Mouse (Mus musculus) B cell, adult (primary cell): Measurements from ENCODE around the gene Rps25. TPM values are rescaled to one million over a fixed set of nuclear protein-coding genes. Genes with fewer than 3 reads are reported as not detected.

ENCODE experiments used
- total RNA-seq: library from RNA; stranded (reverse); gene quantifications from 4 replicates; pipeline ENCODE4 v1.2.4, GENCODE M21; 2023; ENCODE audit not compliant: inconsistent age

The Rps25 gene
- 2,496 to 2,635 TPM (median 2,511 TPM) in 4 replicates for total RNA-seq

DNA sequence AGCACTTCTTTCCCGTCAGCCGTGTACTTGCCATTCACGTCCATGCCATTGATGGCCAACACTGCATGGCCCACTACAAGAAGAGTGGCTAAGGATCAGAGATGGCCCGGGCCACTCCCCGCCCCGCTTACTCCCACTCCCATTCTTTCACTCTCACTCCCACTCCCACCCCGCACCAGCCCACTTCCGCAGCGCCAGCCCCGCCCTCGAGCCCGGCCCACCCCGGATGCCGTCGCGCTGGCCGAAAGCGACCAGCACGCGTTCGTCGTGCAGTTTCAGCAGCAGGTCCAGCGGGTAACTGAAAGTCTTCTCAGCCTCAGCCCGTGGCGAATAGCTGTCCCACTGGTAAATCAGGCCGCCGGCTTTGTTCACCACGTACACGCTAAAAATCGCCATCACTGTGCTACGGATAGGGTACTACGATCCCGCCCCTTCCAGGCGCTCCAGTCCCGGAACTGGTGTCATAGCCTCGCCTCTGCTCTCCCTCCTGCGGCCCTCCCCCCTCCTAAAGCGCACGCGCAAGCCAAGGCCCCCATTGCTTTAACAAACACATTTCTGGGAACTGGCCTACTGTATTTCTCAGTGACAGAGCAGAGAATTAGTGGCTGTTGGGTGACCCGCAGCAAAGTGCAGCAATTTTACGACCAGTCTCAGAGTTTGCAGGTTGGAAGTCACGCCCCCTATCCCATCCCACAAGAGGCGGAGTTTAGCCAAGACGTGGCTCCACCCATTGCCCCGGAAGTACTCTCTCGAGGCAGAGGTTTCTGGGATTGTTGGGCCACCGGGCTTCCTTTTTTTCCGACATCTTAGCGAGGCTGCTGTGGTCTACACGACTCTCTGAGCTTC, at the start of gene Rps25, which contains the start of gene Trappc4:
Gene Rps25 (plus strand): TSS at position 234 of the 846 bp plus-strand sequence.
Gene Trappc4 (minus strand): TSS at position 695 of the 846 bp plus-strand sequence.

DNA sequence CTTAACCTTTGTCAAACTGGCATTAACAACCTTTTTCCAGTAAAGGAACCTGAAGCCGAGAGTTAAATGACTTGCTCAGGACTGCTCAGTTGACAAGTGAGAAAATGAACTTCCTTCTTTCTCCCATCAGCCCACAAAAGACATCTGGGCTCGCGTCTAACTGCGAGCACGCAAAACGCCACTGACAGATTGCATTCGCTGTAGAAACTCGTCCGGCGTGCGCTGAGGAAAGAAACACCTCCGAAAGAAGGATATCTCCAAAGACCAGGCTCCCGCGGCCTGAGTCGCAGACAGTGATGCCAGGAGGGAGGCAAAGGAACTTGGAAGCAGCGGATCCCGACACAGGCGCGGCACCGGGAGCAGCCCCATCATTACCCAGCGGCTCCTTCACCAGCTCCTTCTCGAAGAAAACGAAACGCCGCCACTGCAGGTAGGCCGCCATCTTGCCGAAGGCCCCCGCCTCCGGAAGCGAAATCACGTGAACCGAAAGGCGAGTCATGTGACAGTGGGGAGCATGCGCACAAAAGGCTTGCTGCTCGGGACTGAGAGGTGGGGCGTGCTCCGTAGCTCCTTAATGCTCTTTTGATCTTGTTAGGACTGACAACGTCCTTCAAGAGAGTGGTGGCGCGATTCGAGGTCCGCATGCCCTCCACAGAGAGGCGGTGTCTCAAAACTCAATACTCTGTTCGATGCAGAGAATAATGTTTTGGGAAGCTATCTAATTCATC, 45.6 kb upstream of the Rps25 start, which contains the start of gene Vps11:
Gene Vps11 (minus strand): TSS at position 481 of the 728 bp plus-strand sequence.

DNA sequence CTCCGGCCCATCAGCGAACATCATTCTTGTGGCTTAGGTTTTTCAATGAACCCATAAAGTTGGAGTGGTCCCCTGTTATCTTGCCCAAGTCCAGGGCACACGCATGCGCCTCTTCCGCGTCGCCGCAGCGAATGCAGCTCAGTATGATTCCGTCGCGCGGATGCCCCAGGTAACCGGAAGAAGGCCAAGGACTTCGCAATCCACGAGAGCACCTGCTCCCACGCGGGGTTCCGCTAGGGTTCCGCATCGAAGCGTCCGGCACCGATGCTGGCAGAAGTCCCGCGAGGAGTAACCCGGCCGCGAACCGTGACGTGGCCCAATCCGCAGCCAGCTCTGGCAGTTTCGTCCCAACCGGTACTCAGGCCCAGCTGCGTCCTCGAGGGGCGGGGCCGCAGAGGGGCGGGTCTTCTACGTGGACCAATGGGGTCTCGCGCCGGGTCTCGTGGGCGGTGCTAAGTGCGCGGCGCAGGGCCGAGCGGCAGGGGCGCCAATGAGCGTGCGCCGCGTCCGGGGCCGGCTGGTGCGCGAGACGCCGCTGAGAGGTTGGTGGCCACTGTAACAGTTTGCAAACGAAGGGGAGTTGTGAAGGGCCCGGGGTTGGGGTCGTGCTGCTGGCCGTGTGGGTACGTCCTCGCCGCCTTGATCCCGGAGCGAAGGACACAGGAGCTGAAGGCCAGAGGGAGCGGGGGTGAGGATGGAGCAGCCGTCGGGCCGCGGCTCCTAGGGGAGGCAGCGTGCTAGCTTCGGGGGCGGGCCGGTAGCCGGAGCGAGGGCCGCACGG, 27.7 kb upstream of the Rps25 start, which contains the start of gene Hyou1:
Gene Hyou1 (plus strand): TSS at position 437 of the 781 bp plus-strand sequence.

DNA sequence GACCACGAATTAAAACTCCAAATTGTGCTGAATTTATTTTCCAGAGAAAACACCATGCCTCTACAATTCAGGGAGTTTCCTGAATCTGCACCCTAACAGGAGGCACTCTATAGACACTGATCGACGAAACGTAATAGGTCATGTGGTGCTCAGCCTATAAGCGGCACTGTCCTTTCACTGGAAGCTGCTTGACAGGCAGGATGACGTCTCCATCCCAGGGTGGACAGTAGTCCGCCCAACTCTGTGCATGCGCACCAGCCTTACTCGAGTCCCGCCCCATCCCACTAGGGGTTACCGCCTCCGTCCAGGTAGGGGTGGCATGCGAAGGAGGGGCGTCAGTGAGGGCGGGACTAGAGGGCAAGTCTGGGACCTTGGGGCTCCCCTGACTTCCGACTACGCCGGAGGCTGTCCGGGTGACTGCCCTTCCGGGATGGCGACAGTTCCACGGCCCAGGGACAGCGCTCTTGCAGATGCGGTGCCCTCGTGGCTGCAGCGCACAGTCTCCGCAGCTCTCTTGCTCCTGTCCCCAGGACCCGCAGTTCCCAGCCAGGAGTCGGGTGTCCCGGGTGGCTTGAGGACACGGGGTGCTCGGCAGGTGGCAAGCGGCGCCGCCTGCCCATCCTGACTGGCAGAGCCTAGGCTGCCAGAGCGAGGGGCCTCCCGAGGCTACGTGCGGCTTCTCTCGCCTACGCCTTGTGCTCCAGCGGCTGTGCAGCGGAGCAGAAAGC, 10.1 kb upstream of the Rps25 start, which contains the start of gene Slc37a4:
Gene Slc37a4 (plus strand): TSS at position 169 of the 728 bp plus-strand sequence.

DNA sequence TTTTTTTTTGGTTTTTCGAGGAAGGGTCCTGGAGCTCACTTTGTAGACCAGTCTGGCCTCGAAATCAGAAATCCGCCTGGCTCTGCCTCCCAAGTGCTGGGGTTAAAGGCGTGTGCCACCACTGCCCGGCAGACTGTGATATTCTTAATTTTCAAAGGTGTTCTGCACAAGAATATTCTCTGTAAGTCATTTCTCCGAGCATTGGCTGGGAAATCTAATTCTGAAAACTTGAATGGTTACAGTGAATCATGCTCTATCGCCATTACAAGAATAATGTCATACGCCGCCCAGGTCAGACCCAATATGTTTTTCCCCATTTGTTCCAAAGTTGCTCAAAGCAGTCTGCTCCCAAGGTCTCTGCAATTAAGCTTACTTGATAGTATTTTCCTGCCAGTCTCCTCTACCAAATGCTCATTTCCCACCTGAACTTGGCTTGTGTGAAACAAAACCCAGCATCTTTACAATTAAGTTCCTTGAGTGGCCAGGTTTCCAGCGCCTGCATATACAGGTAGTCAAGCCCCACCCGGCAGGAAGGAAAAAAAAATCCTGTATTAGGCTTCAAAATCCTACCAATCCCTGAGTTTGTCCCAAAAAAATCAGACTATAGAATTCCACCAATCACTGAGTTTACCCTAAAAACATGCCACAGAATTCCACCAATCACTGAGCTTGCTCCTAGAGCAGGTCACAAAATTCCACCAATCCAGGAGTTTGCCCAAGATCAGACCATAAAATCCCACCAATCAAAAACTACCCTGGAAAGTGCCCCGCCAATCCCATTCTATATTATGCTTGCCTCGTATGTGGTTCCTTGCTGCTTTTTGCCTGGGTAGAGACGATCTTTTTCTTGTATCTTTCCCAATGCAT, 11.8 kb downstream of the Rps25 start, which contains the start of gene Ccdc84:
Gene Ccdc84 (minus strand): TSS at position 51 of the 867 bp plus-strand sequence.

DNA sequence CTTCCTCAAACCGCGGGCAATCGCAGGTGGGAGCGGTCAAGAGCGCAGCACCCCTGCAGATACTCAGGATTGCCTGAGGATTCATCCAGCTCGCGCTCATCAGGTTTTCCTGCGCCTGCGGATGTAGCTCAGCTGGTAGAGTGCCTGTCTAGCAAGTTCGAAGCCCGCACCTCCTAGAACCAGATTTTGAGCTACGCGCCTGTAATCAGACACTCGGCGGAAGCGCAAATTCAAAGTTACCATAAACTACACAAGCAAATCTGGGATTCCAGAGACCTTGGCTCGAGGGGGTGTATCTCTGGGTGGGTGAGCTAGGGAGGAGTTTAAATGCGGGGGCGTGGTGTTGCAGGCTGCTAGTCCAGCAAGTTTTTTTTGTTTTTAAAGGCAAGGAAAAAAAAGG, 34.0 kb downstream of the Rps25 start, which contains the start of gene Foxr1:
Gene Foxr1 (minus strand): TSS at position 176 of the 400 bp plus-strand sequence.

DNA sequence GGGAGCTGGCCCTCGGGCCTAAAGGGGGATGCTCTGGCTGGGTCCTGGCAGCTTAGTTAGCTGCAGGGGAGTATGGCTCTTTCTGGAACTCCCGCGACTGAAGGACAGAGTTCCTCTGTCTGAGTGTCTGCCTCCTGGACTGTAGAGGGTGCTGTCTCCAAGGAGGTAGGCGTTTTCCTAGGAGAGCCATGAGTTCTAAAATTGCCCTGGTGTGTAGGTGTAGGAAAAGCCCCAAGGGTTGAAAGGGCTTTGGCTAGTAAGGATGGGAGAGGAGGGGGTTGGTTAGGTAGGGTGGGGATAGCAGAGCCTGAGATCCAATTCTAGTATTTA, 47.9 kb downstream of the Rps25 start, which contains the start of gene Upk2:
Gene Upk2 (minus strand): TSS at position 86 of the 330 bp plus-strand sequence.

Other genes with a start within 250 kb of the Rps25 start
- 130 to 138 TPM (median 133 TPM) in 4 replicates for gene Cbl, start 173.1 kb upstream of the Rps25 start, total RNA-seq
- not detected in 4 replicates for gene Ccdc153, start 166.5 kb upstream of the Rps25 start, total RNA-seq
- 0.22 to 0.26 TPM in 2 of 4 replicates, not detected in the others for gene Pdzd3, start 155.7 kb upstream of the Rps25 start, total RNA-seq
- 5.2 to 8.8 TPM (median 6.3 TPM) in 4 replicates for gene Nlrx1, start 138.5 kb upstream of the Rps25 start, total RNA-seq
- not detected in 4 replicates for gene Abcg4, start 118.5 kb upstream of the Rps25 start, total RNA-seq
- 53.5 to 73.3 TPM (median 58.7 TPM) in 4 replicates for gene Hinfp, start 101.5 kb upstream of the Rps25 start, total RNA-seq
- 13.1 to 19.2 TPM (median 17.3 TPM) in 4 replicates for gene C2cd2l, start 86.9 kb upstream of the Rps25 start, total RNA-seq
- 8.3 to 12.1 TPM (median 9.3 TPM) in 4 replicates for gene Dpagt1, start 81.1 kb upstream of the Rps25 start, total RNA-seq
- 41.9 to 44.6 TPM (median 42.6 TPM) in 4 replicates for gene H2afx, start 72.4 kb upstream of the Rps25 start, total RNA-seq
- gene Hmbs, start 62.9 kb upstream of the Rps25 start, total RNA-seq = 15.8 to 19.8 TPM (median 18.8 TPM) in 4 replicates
- gene Vps11, start 45.5 kb upstream of the Rps25 start, total RNA-seq = 61.3 to 72.7 TPM (median 65.5 TPM) in 4 replicates
- 83.2 to 119 TPM (median 87.9 TPM) in 4 replicates for gene Hyou1, start 27.6 kb upstream of the Rps25 start, total RNA-seq
- gene Slc37a4, start 10.3 kb upstream of the Rps25 start, total RNA-seq = 18.8 to 19.9 TPM (median 19.6 TPM) in 4 replicates
- gene Trappc4, start 461 bp downstream of the Rps25 start, total RNA-seq = 52.2 to 70.7 TPM (median 57.2 TPM) in 4 replicates
- gene Ccdc84, start 11.4 kb downstream of the Rps25 start, total RNA-seq = 37.6 to 54.1 TPM (median 41.4 TPM) in 4 replicates
- 0.27 TPM in 1 of 4 replicates, not detected in the others for gene Foxr1, start 34.0 kb downstream of the Rps25 start, total RNA-seq
- not detected in 4 replicates for gene Upk2, start 47.8 kb downstream of the Rps25 start, total RNA-seq
- 88.8 to 97.2 TPM (median 89.9 TPM) in 4 replicates for gene Bcl9l, start 75.7 kb downstream of the Rps25 start, total RNA-seq
- gene Cxcr5, start 154.7 kb downstream of the Rps25 start, total RNA-seq = 281 to 310 TPM (median 298 TPM) in 4 replicates
- gene Ddx6, start 197.8 kb downstream of the Rps25 start, total RNA-seq = 282 to 309 TPM (median 299 TPM) in 4 replicates